Mouse (Mus musculus): ENCODE results near the gene Steap4. TPM values are rescaled to one million over a fixed set of nuclear protein-coding genes. Genes with fewer than 3 reads are reported as not detected.
"Not testable (repeated sequence)": the region's sequence is repeated elsewhere in the genome, so short reads cannot be mapped to it uniquely, and the experiment has no call there.

The Steap4 gene
- total RNA-seq, 2 experiments from 2014 or later: 21.6 to 29.6 TPM

DNA sequence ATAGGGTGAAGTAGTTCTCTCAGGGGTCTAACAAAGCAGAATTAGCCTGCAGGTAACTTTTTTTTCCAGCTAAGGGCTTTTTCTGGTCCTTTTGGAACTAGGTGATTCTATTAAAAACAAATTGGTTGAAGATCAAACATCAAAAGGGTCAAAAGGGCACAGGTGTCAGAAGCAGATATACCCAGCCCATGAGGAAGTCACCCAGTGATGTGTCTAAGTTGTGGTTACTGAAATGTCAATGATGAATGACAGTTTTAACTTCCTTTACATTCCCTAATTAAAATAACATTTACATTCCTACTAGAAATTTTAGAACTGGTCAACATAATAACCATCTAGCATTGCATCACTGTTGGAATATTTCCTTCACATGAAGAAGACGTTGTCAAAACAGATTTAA lies 27.7 kb downstream of the Steap4 start:
- no peak for DNase-seq

DNA sequence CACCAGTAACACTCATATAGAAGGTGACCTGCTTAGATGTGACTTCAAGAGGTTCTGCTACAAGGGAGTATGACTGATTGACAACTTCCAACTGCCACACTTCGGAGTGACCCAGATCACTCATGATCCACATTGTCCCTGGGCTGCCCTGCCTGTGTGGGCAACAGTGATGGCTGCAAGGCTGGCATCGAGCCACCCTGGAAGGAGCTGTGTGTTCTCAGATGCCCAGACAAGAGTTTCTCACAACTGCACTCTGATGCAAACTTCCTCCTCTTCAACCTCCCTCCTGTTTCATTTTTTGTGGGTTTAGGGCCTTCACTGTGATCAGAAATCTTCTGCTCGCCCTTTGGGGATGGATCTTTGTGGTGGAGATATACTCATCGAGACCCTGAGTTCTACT lies 28.2 kb downstream of the Steap4 start:
- intact Hi-C loops (cut with DNase I): no loop called here
- DNase-seq: no peak

More for the DNA sequence above, 27.7 kb downstream of the Steap4 start:
- intact Hi-C loops (cut with DNase I): no loop called here

DNA sequence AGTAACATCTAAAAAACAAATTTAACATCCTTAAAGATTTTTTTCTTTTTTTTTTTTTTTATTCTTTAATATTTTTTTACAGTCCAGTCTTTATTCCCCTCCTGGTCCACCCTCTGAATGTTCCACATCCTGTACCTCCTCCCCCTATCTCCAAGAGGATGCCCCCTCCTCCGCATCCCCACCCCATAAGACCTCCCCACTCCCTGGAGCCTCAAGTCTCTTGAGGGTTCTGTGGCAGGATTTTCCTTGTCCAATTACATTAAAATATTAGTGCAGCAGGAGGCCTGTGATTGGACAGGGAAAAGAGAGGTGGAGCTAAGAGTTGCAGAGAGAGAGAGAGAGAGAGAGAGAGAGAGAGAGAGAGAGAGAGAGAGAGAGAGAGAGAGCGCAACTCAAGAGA lies 31.4 kb downstream of the Steap4 start:
- intact Hi-C loops (cut with DNase I): not testable (repeated sequence)

DNA sequence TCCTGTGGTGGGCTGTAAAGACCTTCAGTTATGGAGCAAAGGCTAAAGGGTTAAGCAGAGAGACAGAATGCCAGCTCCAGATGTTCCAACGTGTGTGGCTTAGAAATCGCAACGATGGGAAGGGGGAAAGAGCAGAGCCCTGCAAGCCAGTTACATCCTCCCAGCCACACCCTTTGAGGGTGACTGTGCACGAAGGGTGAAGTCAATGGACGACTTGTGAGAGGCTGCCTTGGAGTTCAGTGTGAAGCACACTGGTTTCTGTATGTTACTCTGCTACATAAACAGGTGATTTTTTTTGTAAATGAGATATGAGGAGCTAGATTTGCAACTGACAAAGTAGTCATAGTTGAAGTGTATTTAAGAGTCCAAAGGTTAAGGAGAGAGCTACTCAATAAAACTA lies 33.5 kb downstream of the Steap4 start:
- intact Hi-C loops (cut with DNase I): no loop called here
- DNase-seq: no peak

More for the DNA sequence above, 31.4 kb downstream of the Steap4 start:
- DNase-seq: not testable (repeated sequence)

DNA sequence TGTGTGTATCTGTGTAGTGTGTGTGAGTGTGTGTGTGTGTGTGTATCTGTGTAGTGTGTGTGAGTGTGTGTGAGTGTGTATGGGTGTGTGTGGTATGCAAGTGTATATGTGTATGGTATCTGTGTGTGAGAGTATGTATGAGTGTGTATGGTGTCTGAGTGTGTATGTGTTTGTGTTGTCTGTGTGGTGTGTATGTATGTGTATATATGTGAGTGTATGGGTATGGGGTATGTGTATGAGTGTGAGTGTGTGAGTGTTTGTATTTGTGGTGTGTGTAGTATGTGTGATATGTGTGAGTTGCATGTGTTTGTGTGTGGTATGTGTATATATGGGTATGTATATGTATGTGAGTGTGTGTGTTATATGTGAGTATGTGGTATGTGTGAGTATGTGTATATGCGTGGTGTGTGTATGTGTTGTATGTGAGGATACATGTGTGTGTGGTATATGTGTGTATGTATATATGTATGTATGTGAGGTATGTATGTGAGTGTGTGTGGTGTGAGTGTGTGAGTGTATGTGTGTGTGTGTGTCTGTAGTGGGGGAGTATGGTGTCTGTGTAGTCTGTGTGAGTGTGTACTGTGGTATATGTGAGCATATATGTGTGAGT lies 35.1 kb downstream of the Steap4 start:
- intact Hi-C loops (cut with DNase I): no loop called here
- no peak for DNase-seq

DNA sequence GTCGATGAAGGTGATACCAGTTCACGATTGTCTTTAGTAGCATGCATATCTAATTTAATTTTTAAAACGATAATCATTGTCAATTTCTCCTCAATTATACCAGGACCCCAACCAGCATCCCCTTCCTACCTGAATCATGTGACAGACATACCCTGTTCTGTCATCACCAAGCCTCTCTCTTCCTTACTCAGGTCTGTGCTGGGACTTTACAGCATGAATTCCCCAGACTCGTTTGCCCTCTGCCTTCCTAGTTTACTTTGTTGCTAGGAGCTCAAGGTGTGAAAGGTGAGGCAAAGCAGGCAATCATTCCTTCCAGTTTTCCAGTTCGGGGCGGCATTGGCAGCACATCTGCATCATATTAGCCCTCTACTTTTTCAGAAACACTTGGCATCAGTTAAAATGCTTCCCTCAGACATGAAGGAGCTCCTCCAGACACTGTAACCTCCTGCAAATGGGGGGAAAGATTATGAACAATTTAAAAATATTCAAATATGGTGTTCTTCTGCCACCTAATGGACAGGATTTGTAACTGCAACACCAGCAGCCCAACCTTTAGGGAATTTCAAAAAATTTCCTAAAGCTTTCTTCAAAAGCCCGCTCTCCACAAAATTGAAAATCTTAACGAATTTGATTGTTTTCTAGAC lies 36.3 kb downstream of the Steap4 start:
- no peak for DNase-seq
- intact Hi-C loops (cut with DNase I): no loop called here

DNA sequence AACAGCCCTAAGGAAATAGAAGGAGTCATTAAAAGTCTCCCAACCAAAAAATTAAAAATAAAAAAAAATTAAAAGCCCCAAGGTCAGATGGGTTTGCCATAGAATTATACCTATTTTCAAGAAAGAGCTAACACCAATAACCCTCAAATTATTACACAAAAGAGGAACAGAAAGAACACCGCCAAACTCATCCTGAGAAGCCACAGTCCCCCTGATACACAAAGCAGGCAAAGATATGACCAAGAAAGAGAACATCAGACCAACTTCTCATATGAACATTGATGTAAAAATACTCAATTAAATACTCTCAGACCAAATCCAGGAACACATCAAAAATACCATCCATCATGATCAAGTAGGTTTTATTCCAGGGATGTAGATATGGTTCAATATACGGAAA lies 36.8 kb downstream of the Steap4 start:
- intact Hi-C loops (cut with DNase I): no loop called here
- no peak for DNase-seq

DNA sequence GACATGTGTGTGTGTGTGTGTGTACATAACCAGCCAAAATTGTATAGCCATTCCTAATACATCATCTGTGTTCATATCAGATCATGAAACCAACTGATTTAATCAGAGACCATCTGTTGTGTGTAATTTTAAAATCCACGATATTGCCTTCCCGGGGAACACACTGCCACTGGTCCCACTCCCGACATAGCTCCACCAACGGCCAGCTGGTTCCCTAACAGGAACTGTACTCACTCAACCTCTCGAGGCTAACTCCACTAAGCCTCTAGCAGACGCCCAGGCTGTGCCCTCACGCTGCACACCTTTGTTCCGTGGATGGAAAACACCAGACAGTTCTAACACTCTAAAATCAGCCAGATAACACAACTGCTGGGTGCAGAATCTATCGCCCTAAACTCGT lies 40.2 kb downstream of the Steap4 start:
- intact Hi-C loops (cut with DNase I): no loop called here
- no peak for DNase-seq

DNA sequence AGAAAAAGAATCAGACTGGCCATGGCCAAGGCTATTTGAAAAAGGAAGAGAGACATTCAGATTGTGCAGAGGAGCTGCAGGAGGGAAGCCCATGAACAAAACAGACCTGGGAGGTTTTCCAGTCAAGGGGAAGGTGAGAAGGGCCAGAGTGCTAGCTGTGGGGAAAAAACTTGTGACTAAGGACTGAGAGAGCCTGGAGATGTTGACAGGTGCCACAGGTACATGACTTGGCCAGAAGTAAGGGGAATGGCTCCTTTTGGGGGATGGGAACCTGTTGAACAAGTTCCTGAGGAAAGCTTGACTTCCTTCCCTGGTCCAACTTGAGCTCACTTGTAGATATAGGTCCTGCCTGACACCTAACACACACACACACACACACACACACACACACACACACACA lies 42.6 kb downstream of the Steap4 start:
- DNase-seq: no peak

DNA sequence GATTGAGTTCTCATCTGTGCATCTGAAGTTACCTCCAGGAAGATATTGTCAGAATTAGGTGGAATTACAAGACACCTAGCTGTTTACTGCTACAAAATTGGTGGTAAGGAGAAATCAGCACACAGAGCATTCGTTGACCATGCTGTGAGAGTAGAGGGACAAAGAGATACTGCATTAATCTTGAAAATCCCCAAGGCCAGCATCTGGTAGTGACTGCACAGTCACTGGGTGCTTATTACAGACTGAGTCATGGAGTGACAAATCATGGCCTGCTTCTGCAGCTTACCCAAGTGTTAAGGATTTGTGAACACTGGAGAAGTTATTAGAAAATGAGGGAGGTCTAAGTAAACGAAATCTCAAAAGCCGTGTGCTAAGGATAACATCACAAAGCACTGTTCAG lies 53.0 kb downstream of the Steap4 start:
- intact Hi-C loops (cut with DNase I): no loop called here
- no peak for DNase-seq

More for the DNA sequence above, 42.6 kb downstream of the Steap4 start:
- intact Hi-C loops (cut with DNase I): no loop called here

Other genes starting within 250 kb of the Steap4 start
- 10 to 100 TPM; 79.5 to 94.5 TPM for gene Sri, start 85.6 kb downstream of the Steap4 start, total RNA-seq (2021)